Mouse (Mus musculus) frontal cortex, postnatal 14 days (tissue): ENCODE results near the gene Nab1.
"Not testable (repeated sequence)": the region's sequence is repeated elsewhere in the genome, so short reads cannot be mapped to it uniquely, and the experiment has no call there.

ENCODE experiments used
- DNase-seq, 2 experiments: peaks; one replicate each; pipeline ENCODE4 v3.0.0; 2022; ENCODE audit warnings: low spot score in 2 of 2

Nab1 gene

DNA sequence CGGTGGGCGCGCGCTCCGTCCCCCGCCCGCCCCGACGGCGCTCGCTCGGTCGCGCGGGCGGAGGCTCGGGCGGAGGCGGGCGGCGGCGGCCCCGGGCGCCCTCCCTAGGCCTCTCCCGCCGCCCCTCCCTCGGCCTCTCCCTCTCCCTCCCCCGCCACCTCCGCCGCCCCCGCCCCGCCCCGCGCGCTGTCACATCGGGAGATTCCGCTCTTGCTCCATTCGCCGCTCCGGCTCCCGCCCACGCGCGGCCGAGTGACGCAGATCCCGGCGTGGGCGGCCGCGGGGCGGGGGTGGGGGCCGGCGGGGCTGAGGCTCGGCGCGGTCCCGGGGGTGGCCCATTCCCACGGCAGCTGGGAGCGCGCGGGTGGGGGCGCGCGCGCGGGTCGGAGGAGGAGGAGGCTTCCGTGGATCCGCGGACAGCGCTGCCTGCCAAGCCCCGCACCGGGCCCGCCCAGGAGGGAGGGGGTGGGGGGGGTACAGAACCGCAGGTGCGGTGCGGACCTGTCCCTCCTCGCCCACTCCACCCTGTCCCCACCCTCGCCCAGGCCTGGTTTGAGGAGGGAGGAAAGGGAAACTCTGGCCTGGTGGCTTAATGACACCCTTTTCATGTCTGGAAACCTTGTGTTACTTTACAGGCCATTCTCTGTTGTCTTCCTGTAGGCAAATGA is at the start of gene Nab1:
Gene Nab1, minus strand, starts transcription at position 366 of the 668 bp plus-strand sequence.
- peak; percentile 41 to 44 for DNase-seq

DNA sequence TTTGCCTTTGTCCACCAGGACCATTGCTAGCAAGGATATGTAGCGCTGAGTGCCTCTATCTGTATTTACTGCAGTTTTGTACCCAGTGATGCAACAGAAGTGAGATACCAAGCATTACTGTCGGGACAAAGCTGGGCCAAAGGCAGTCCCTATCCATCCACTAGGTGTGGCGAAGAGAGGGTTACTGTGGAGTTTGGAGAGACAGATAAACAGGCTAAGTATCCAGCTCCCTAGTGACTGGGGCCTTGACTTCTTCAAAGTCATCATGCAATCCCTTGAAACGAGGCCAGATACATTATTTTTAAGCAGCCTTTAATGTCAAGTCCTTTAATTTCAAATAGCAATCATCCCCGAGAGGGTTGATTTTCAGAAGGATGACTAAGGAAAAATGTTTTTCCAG is 47.0 kb upstream of the Nab1 start:
- no peak for DNase-seq

DNA sequence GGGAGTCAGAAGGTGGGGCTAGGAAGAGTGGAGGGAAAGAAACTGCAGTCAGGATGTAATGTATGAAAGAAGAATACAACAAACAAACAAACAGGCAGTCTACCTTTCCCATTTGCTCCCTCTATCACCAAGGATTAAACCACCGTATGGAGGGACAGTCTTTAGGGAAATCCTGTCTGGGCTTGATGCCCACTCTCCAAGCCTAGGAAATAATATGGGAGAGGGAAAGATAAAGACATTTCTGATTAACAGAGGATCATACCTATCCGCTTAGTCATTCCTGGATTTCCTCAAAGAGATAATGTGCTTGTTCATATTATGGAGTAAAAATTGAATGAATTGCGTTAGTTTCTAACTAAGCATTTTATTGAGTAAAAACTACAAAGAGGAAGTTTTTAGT is 46.3 kb upstream of the Nab1 start:
- no peak for DNase-seq

DNA sequence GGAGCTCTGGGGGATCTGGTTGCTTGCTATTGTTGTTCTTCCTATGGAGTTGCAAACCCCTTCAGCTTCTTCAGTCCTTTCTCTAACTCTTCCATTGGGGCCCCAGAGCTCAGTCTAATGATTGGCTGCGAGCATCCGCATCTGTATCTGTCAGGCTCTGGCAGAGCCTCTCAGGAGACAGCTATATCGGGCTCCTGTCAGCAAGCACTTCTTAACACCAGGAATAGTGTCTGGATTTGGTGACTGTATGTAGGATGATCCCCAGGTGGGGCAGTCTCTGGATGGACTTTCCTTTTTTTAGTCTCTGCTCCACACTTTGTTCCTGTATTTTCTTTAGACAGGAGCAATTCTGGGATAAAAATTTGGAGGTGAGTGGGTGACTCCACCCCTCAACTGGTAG is 39.6 kb upstream of the Nab1 start:
- DNase-seq, result not testable (repeated sequence)

DNA sequence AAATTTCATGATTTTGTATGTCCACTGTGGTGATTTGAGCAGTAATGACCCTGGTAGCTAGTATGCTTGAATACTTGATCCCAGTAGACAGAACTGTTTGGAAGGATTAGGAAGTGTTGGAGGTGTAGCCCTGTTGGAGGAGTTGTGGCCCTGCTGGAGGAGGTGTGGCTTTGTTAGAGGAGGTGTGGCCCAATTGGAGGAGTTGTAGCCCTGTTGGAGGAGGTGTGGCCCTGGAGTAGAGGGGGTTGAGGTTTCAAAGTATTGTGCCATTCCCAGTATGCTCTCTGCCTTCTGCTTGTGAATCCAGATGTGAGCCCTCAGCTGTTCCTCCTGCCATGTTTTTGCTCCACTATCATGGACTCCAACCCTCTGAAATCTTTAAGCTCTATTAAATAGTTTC is 29.5 kb upstream of the Nab1 start:
- DNase-seq, result no peak

DNA sequence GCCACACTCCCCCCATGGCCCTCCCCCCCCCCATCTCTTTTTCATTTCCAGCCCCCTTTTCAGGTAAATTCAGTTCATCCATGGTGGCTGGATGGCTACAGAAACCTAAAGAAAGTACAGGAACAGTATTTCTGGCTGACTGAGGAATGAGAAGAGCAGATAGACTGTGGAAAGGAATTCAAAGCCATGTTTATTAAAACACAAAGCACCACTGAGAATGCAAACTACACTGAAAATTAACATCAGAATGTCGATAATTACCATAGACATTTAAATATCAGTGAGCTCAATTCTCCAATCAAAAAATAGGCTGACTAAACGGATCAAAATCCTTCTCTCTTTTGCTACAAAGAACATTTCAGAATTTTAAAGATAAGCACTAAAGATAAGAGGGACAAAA is 27.2 kb upstream of the Nab1 start:
- no peak for DNase-seq

DNA sequence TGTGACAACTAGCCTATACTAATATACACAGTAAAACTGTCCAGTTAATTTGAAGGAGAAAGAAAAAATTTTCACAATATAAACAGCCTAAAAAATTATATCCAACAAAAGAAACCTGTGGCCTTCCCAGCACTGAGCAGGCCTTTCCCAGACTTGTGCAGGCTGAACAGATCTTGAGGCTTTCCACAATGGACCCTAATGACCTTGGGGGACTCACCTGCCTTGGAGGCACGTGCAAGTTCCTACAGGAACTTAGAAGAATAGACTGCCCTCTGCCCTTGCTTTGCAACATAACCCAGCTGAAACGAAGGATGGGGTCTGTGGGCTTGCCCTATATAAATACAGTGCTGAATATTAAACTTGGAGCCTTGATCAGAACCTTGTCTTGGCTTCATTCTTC is 26.8 kb upstream of the Nab1 start:
- DNase-seq, result no peak

DNA sequence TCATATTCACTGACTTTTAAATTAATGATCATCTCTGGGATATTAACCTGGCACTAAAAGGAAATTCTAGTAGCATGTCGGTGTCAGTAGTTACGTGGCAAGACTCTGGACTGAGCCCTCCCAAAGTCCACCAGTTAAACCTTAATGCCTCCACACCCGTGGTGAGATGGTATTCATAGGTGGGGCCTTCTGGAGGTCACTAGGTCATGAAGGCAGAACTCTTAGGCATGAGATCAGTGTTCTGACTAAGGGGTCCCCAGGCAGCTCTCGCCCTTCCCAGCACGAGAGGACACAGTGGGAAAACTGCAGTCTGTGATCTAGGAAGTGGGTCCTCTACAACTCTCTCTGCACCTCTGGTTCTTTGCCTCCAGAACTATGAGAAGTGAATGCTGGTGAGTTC is 24.2 kb upstream of the Nab1 start:
- no peak for DNase-seq

DNA sequence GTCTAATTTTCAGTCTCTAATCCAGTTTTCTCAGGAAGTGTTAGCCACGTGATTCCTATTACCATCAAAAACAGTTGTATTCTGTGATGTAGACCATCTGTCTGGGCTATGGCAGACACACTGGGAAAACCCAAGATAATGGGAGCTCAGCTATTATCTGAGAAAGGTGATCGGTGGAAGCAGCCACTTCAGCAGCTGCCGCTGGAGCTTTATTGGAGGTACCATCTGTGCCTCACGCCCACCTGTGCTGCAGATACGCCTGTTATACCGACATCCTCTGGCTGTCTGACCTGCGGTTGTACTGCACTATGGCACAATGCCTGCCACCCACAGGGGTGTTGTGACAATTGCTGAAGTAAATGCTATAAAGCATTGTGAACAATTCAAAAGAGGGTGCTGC is 23.7 kb upstream of the Nab1 start:
- peak in 1 of 2 experiments; percentile 46 for DNase-seq

DNA sequence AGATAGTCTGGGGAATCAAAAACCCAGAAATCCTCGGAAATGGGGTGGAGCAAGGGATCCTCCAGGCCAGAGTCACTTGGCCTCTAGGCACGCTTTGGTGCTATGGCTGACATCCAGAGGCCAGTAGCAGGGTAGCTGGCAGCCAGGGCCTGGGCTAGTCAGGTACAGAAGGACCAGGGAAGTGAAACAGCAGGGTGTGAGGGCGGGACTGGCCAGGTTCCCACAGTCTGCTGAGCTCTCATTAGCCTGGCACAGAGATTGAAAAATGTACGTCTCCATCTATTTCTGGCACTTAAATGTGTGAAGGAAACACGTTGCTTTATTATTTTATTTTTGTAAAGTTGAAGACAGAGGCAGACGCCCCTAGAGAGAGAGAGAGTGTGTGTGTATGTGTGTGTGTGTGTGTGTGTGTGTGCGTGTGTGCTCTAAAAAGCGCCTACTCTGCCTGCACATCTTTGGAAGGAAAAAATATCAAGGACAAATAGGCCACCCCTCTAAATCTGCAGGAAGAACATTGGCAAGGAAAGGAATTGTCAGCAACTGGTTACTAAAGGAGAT is 21.0 kb upstream of the Nab1 start:
- DNase-seq, result no peak

DNA sequence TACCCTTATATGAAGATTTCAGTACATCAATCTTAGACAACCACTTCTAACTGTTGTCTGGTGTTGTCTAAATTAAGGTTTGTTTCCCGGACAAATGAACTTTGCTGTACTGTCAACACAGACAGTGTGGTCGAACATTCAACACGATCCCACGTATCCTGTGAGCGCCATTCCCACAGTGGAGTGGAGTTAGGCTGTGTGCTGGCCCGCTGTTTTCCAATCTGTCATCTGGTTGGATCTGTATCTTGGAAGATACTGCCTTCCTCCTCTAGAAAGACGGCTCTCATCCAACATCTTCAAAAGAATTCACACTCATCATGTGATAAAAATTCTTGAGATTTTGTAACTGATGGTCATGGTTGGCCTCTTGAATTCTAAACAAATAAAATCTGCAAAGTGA is 19.7 kb upstream of the Nab1 start:
- no peak for DNase-seq

DNA sequence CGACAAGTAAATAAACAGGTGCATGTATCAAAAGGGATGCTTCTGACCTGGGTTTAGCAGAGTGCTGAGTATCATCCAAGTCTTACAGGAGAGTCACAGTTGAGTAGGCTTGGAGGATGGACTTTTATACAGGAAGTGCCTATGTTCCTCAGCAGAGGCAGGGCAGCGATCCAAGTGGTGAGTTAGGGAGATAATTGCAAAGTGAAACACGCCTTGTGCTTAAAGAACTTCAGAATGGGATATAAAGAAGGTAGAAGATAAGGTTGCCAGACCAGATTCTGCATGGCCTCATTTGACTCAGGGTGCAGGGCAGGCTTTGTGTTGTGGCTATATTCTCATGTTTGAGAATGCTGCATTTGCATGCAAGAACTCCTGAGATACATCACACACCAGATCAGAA is 14.8 kb upstream of the Nab1 start:
- DNase-seq, result no peak

DNA sequence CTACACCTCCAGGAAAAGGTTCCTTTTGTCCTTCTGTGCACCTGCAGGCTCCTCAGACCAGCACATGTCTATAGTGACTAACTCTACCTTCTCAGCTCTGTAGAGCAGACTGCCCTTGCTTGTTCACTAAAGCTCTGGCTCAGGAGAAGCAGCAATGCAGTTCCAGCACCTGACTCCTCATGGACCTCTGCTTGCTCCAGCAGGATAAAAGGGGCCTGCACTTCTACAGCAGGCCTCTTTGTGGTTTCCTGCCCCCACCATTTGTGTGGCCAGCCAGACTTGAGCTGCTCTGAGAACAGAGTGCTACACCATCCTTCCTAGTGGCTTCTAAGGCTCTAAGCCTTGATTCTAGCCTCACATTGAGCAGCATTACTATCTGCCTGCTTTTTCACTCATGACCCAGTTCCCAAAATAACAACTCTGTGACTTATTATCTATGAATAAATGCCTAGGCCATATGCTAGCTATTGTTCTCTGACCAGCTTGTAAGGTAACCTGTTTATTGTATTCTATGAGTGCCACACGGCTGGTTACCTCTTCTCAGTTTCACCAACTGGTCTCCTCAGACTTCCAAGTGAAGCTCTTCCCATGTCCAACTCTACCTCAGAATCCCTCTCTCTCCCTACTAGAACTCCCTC is 11.4 kb upstream of the Nab1 start:
- no peak for DNase-seq

DNA sequence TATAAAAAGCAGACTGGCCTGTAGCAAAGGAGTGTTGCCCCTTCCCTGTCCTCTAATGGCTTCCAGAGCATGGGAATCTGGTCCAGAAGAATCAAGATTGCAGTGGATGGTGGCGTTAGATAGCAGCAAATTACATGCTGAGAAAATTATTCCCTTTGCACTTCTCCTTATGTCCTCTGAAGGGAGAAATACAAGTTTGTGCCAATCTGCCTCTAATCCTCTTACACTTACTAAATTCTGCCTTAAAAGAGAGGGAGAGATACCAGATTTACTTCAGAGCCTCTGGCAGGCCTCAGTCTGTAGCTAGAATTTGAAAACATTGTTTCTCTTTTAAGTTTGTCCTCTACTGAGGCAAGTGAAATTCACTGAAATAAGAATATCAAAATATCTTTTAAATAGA is 5.7 kb upstream of the Nab1 start:
- no peak for DNase-seq

DNA sequence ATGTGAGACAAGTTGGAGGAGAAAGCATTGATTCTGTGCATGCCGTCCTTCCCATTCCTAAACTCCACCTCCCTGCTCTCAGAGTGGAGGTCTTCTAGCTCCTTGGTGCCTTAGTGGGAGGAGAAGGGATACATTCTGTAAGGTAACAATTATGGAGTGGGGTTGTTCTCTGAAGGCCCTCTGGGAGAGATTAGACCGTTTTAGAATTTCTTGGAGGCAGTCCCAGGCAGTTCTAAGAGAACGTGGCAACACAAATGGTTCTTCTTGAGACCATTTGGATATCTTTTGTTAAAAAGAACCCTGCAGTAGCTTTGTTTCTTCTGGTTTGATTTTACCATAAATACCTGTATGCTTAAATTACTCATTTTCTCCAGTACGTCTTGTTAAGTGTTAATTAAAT is 1.8 kb upstream of the Nab1 start:
- DNase-seq, result no peak

DNA sequence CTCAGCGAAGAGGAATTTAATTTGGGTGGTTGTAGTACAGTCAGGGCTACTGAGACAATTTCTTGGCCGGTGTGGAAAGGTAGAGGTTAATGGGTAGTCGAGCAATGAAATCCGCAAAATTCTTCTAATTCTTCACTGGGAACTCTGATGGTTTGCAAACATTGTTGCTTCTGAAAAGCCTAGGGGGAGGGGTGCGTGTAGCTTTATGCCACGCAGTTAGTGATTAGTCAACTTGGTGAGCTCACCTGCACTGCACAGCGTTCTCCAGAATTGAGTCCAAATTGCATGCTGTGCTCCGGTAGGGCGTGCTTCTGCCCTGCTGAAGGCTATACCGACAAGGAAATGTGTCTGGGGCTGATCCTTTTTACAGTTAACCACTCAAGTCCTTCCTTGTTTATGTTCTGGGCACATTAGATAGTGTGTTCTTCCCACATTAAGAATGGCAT is 1.2 kb upstream of the Nab1 start:
- no peak for DNase-seq

DNA sequence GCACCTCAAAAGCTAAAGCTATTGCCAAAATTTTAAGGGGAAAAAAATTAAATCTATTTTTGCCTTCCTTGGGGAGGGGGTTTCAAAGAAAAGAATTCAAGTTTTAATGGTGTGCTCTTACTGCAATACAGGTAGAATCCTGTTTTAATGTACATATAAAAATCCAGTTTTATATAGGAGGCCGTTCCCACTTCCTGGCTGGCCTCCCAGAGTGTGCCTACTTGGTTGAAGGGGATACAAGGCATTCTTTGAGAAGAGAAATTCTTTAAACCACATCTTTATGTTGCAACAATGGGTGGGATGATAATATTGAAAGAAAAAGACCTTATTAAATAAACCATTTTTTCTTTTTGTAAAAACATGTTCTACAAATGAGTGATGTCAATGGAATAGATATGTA is 611 bp upstream of the Nab1 start:
- DNase-seq, result no peak

DNA sequence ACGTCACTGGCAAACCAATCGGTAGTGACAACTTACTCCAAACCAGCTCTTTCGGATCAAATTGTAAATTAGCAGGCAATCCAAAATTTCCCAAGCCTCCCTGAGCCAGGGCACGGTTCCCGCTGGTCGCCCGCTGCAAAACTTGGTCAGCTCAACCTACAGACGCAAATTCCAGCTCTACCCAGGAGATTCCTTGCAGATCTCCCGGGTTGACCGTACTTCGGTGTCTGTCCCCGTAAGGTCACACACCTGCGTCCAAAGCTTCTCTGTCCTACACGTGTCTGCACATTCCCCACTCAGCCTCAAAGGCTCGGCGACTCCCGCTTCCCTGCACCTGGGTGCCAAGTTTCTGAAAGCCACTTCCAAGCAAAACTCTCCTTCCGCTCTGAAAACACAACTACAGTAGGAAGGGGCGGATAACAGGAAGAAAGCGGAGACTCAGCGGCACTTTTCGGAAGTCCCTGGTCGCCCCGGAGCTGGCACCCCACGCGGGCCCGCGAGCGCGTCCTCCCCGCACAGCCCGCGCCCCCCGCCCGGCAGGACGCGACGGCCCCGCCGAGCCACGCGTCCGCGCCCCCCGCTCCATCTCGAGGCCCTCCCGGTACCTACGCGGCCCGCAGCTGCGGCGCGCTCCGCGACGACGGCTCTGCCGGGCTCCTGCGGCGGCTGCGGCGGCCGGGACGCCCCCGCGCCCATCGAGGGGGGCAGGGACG is 722 bp downstream of the Nab1 start:
- peak in 1 of 2 experiments; percentile 38 for DNase-seq

DNA sequence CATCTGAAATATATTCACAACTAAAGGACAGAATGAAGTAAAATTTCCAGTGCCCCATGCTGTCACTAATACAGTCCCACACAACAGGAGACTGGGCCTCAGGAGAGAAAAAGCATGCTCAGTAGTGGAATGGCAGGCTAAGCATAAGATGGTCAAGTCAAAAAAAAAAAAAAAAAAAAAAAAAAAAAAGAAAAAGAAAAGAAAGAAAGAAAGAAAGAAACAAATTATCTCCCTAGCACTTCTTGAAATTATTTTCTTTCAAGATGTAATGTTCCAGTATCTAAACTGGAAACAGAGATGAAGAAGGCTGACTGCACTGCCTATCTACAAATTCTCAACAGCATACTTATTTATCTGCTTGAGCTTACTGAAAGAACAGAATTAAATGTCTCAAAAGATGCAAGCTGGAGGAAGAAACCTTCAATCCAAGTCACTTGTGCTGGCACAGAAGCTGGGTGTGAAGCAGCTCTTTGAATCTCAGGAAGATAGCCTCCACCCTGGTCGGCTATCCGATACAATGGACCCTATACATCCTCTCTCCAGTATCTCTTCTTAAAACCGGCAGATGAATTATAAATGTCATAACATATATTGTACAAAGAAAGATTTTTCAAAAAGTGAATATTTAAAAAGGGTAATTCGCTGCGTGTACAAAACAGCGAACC is 1.6 kb downstream of the Nab1 start:
- DNase-seq, result no peak

DNA sequence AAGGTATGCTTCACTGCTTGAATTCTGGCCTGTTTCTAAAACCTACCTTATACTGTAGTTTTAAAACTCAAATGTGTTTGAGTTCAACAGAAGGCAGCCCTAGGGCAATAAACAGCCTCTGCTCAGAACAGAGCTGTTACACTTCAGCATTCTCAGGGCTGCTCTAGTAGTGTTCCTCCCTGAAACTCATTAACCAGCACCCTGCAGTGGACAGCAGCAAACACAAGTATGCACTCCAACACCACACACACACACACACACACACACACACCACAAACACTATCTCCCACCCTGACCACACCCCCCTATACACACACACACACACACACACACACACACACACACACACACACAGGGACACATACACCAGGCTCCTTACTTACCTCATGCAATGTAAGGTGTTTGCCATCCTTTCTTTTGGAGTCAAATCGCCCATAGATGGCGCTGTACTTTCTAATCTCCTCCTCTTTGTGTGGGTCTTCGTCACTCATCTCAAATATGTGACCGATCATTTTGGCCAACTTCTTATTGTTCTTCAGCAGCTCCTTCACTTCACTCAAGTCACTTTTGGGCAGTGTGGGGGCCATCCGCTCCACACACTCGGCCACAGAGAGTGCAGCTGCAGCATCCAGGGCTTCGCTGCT is 10.8 kb downstream of the Nab1 start:
- DNase-seq, result no peak

DNA sequence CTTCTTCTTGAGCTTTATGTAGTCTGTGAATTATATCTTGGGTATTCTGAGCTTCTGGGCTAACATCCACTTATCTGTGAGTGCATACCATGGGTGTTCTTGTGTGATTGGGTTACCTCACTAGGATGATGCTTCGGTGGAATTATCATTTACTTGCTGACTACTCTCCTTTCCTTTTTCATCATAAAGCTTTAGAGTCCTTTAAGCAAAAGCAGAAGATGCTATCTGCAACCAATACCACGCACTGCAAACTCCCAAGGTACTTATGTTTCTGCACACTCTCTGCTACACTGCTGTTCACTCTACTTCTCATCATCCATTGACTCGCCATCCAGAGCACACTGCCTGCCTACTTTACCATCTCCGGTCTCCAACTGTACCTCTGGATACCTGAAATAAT is 15.5 kb downstream of the Nab1 start:
- no peak for DNase-seq

DNA sequence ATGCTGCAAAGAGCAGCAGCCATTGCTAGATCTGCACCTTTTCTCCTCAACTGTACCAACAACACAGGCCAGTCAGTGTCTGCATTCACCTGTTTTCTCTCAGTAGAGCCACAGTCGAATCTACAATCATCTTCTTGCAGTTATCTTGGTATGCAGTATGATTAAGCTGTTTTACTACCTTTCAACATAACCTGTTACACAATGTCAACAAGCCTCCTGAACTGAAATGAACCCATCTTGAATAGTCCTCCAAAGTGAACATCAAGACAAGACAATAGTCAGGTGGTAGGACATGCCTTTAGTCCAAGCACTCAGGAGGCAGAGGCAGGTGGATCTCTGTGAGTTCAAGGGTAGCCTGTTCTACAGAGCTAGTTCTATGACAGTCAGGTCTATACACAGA is 26.2 kb downstream of the Nab1 start:
- DNase-seq, result no peak
